Mouse (Mus musculus) retina, embryonic 14.5 days (tissue): Measurements from ENCODE around the gene Arhgef18.

Experiments used
- DNase-seq: peaks from one replicate; pipeline ENCODE4 v3.0.0-alpha.2; 2015; ENCODE audit warnings: low spot score

The Arhgef18 gene

GRCm38 (mm10) chr8:3392771-3393710 is at the start of gene Arhgef18:
Gene Arhgef18, plus strand, starts transcription at chr8:3393006.
- DNase-seq, result peak; percentile 85

- no peak for DNase-seq
Measured at GRCm38 (mm10) chr8:3345337-3345736, 47.5 kb upstream of the Arhgef18 start.

- no peak for DNase-seq
Measured at GRCm38 (mm10) chr8:3346691-3347413, 46.0 kb upstream of the Arhgef18 start.

GRCm38 (mm10) chr8:3348142-3348823 is 44.5 kb upstream of the Arhgef18 start:
- peak; percentile 16 for DNase-seq

- DNase-seq, result no peak
Measured at GRCm38 (mm10) chr8:3350747-3351146, 42.1 kb upstream of the Arhgef18 start.

- no peak for DNase-seq
Measured at GRCm38 (mm10) chr8:3352715-3353114, 40.1 kb upstream of the Arhgef18 start.

- DNase-seq, result no peak
Measured at GRCm38 (mm10) chr8:3353189-3353810, 39.5 kb upstream of the Arhgef18 start, which contains the start of gene A430078G23Rik. Gene A430078G23Rik, plus strand, starts transcription at chr8:3353415.

GRCm38 (mm10) chr8:3353811-3354442 is 38.9 kb upstream of the Arhgef18 start:
- DNase-seq, result no peak

- no peak for DNase-seq
Measured at GRCm38 (mm10) chr8:3354443-3354812, 38.4 kb upstream of the Arhgef18 start.

- DNase-seq, result no peak
Measured at GRCm38 (mm10) chr8:3355586-3355985, 37.2 kb upstream of the Arhgef18 start.

GRCm38 (mm10) chr8:3358060-3358459 is 34.7 kb upstream of the Arhgef18 start:
- DNase-seq, result peak; percentile 86

GRCm38 (mm10) chr8:3367086-3367485 is 25.7 kb upstream of the Arhgef18 start:
- DNase-seq, result no peak

- DNase-seq, result no peak
Measured at GRCm38 (mm10) chr8:3368091-3368490, 24.7 kb upstream of the Arhgef18 start.

- DNase-seq, result no peak
Measured at GRCm38 (mm10) chr8:3375748-3376147, 17.1 kb upstream of the Arhgef18 start.

GRCm38 (mm10) chr8:3376641-3377274 is 16.0 kb upstream of the Arhgef18 start:
- DNase-seq, result no peak

- peak; percentile 80 for DNase-seq
Measured at GRCm38 (mm10) chr8:3387286-3387685, 5.5 kb upstream of the Arhgef18 start.

- DNase-seq, result no peak
Measured at GRCm38 (mm10) chr8:3388591-3389338, 4.0 kb upstream of the Arhgef18 start.

- DNase-seq, result no peak
Measured at GRCm38 (mm10) chr8:3389506-3389905, 3.3 kb upstream of the Arhgef18 start.

- no peak for DNase-seq
Measured at GRCm38 (mm10) chr8:3392293-3392692, 513 bp upstream of the Arhgef18 start.

- DNase-seq, result no peak
Measured at GRCm38 (mm10) chr8:3394600-3394999, 1.8 kb downstream of the Arhgef18 start.
